Mouse (Mus musculus) heart, adult 2 months (tissue): Measurements from ENCODE around the gene Cdh6. TPM values are rescaled to one million over a fixed set of nuclear protein-coding genes. Genes with fewer than 3 reads are reported as not detected.

Source experiments
- DNase-seq, 2 experiments: peaks; one replicate each; pipeline ENCODE4 v3.0.0; 2021
- H3K27ac ChIP-seq: fragments of 200-600 bp; 2 replicates; pipeline ENCODE4 v1.8.1; 2022
- H3K27me3 ChIP-seq: fragments of 200-500 bp; 2 replicates; pipeline ENCODE4 v1.6.1; 2012; ENCODE audit warnings: mild to moderate bottlenecking, low read length, inconsistent platforms, mixed read lengths; ENCODE audit not compliant: control insufficient read depth, insufficient read depth
- H3K36me3 ChIP-seq: fragments of 200-500 bp; 2 replicates; pipeline ENCODE4 v1.6.1; 2012; ENCODE audit warnings: low read length, inconsistent platforms; ENCODE audit not compliant: control insufficient read depth, insufficient read depth
- H3K4me1 ChIP-seq: fragments of 200-500 bp; 2 replicates; pipeline ENCODE4 v1.6.1; 2011; ENCODE audit warnings: low read length; ENCODE audit not compliant: control insufficient read depth, insufficient read depth
- H3K4me3 ChIP-seq: fragments of 200-600 bp; 2 replicates; pipeline ENCODE4 v1.8.1; 2022
- H3K79me2 ChIP-seq: fragments of 200-500 bp; replicated peaks from 2 replicates; pipeline ENCODE4 v1.6.1; 2012; ENCODE audit warnings: mild to moderate bottlenecking, inconsistent platforms, low read length, moderate library complexity, mixed read lengths; ENCODE audit not compliant: control insufficient read depth, insufficient read depth
- H3K9ac ChIP-seq: fragments of 200-500 bp; 2 replicates; pipeline ENCODE4 v1.6.1; 2012; ENCODE audit warnings: low read depth, mild to moderate bottlenecking, control low read depth, inconsistent platforms, low read length, mixed read lengths
- CTCF ChIP-seq: fragments of 200-600 bp; IDR thresholded peaks from 2 replicates; pipeline ENCODE4 v1.8.1; 2022; ENCODE audit warnings: antibody characterized with exemption, mild to moderate bottlenecking, moderate library complexity
- EP300 ChIP-seq: fragments of 200-500 bp; IDR thresholded peaks from 2 replicates; pipeline ENCODE4 v1.6.1; 2011; ENCODE audit warnings: low read depth, low read length, control low read depth; ENCODE audit not compliant: insufficient read depth
- POLR2A ChIP-seq: fragments of 200-500 bp; IDR thresholded peaks from 2 replicates; pipeline ENCODE4 v1.6.1; 2011; ENCODE audit warnings: mild to moderate bottlenecking, low read depth, low read length, control low read depth; ENCODE audit not compliant: insufficient read depth
- WGBS: fragments of 180-500 bp; shearing (Covaris S2); methylation state at CpG from one replicate; pipeline ENCODE4 v1.1.7; 2018; 5-methylcytosine and 5-hydroxymethylcytosine counted together
- intact Hi-C: fragments of 180-260 bp; cut with DNase I; formaldehyde crosslinking; loops from one replicate; pipeline ENCODE4 v1.15.1; 2025
- polyA plus RNA-seq: library from polyadenylated mRNA; depleted of rRNA; stranded (reverse); fragments of >200 nt; gene quantifications from 2 replicates; pipeline ENCODE4 v1.2.3, GENCODE M21; 2012
- total RNA-seq, 2 experiments: library from RNA; stranded (reverse); gene quantifications; 2 replicates each; pipeline ENCODE4 v1.2.3; 2021

Cdh6 gene
- total and polyA plus RNA-seq, 3 experiments, result 0.16 to 0.78 (median 0.70) TPM

DNA sequence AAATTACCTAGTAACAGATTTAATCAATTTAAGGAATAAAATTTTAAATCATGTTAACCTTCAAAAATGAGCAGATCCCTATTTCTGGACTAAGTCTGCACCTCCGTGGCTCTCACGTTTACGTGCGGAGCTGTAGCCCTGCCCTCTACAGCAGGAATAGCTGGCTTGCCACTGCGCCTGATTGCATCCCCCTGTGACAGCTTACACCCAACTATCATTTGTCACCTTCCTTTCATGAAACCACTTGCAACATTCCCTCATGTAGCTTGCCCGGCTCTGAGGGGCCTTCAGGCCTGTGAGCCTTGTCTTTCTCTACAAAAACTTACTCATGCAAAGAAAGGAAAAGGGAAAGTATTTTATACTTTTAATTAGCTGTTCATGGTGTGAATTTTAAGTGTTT, 73.1 kb downstream of the Cdh6 start:
- H3K36me3 ChIP-seq, result no peaks in the 10 kb centered on the region
- no peaks in the 10 kb centered on the region for H3K4me1 ChIP-seq
- whole genome bisulfite sequencing, result 82% methylated on average over 6 of the region's 6 CpGs
- no peaks in the 10 kb centered on the region for H3K79me2 ChIP-seq
- no peaks in the 10 kb centered on the region for H3K27me3 ChIP-seq
- intact Hi-C loops, result no loop called here
- no peak overlapping the region for H3K27ac ChIP-seq
- no peak overlapping the region for H3K9ac ChIP-seq
- no peak overlapping the region for H3K4me3 ChIP-seq
- no peak for DNase-seq
- TF ChIP-seq CTCF, result no peak
- TF ChIP-seq POLR2A, result no peak
- no peak for TF ChIP-seq EP300

DNA sequence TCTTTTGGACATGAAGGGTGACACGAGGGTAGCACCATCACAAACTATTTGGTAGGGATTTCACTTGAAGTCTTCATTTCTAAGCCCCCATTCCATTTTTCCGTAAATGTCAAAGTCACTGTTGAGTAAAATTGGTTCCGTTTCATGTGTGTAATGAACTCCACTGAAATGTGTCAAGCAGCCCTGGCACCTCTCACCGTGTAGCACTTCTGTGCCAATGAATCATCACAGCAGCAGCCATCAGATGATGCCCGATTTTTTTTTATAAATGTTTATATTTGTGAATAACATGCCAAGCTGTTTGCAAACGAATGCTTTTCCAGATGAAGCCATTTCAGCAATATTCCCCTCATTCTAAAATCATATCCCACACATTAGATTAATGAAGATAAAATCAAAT, 75.6 kb downstream of the Cdh6 start:
- Histone ChIP-seq H3K4me3 (no peak overlapping the region), H3K36me3 (no peaks in the 10 kb centered on the region), H3K4me1 (no peaks in the 10 kb centered on the region), H3K79me2 (no peaks in the 10 kb centered on the region), H3K27ac (no peak overlapping the region), H3K27me3 (no peaks in the 10 kb centered on the region), H3K9ac (no peak overlapping the region)
- TF ChIP-seq CTCF, result no peak
- TF ChIP-seq EP300, result no peak
- no peak for TF ChIP-seq POLR2A
- intact Hi-C loops, result no loop called here
- DNase-seq, result no peak
- 80% methylated on average over 6 of the region's 6 CpGs for WGBS

DNA sequence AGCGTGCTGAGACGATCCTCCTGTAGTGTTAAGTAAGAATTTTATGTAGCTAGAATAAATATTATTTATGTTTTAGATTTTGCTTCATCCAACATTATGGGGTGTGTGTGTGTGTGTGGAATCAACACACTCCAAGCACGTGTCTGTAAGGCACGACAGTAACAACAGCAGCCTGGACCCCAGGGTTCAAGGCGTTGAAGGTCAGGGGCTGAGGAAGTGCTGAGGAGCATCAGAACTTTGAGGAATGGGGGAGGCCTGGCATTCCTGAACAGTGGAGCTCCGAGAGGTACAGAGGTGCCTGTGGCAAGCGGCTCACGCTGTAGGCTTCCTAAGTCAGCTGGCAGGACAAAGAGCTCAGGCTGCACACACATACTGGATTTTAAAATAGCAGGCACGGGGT, 78.1 kb downstream of the Cdh6 start:
- Histone ChIP-seq H3K27me3 (no peaks in the 10 kb centered on the region), H3K36me3 (no peaks in the 10 kb centered on the region), H3K4me1 (no peaks in the 10 kb centered on the region), H3K79me2 (no peaks in the 10 kb centered on the region), H3K4me3 (no peak overlapping the region), H3K27ac (no peak overlapping the region), H3K9ac (no peak overlapping the region)
- TF ChIP-seq CTCF, result no peak
- TF ChIP-seq EP300, result no peak
- no peak for TF ChIP-seq POLR2A
- DNase-seq, result no peak
- intact Hi-C loops, result no loop called here
- 59% methylated on average over 9 of the region's 9 CpGs for WGBS

DNA sequence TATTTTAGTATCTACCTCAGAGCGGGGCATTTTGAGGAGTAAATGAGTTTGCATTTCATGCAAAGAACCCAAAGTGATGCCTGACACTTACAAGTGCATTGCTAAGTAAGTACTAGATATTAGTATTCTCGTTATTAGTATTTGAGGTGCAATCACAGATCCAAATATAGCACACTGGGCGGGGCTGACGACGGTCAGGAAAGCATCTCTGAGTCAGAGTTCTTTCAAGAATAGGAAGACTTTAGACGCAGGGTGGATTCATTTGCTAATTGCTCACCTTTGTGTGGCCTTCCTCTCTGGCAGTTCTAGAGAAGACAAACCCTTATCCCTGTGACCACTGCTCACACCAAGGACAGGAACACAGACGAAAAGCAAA, 78.6 kb downstream of the Cdh6 start:
- WGBS, result 39% methylated on average over 7 of the region's 7 CpGs
- no peak for DNase-seq
- no peaks in the 10 kb centered on the region for H3K79me2 ChIP-seq
- H3K9ac ChIP-seq, result no peak overlapping the region
- H3K36me3 ChIP-seq, result no peaks in the 10 kb centered on the region
- no peaks in the 10 kb centered on the region for H3K4me1 ChIP-seq
- intact Hi-C loops, result no loop called here
- H3K4me3 ChIP-seq, result no peak overlapping the region
- TF ChIP-seq POLR2A (no peak), CTCF (no peak), EP300 (no peak)
- no peaks in the 10 kb centered on the region for H3K27me3 ChIP-seq
- H3K27ac ChIP-seq, result no peak overlapping the region

DNA sequence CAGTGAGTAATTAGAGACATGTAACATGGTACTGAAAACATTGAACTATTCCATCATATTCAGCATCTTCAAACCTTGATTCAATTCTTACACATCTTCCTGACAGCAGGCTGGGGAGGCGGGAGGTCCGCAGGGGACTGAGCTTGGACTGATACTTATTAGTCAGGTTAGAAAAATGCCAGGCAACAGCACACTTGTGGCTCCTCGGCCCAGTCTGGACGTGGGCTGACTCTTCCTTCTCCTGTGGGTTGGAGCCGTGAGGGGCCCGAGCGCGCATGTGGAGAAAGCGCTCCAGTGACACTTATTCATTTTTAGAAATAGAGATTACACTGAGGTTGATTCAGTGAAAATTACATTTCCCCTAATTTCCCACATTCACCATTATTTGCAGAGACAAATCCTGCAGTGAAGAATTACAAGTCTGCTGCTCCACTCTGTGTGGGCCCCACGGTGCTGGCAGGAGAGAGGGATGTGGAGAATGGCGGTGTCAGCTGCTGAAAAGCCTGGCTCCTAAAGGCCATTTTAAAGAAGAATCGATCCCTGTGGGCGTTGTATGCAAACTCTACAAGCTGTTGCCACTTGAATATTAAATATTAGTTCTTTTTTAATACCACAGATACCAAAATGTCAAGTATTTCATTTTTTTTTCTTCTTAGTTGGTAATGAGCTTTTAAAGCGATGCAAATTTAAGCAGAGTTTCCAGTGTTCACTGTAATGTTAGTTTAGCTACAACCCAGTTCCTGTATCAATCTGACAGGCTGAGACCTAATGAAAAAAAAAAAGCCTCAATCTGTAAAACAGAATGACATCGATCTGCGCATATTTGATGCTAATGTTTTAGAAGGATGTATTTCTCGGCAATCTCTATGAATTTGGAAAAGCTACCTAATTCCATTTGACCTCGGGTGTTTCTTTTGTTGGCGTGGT, 79.3 kb downstream of the Cdh6 start:
- intact Hi-C loops, result no loop called here
- 88% methylated on average over 19 of the region's 19 CpGs for WGBS
- Histone ChIP-seq H3K27ac (no peak overlapping the region), H3K79me2 (no peaks in the 10 kb centered on the region), H3K27me3 (no peaks in the 10 kb centered on the region), H3K4me3 (no peak overlapping the region), H3K4me1 (no peaks in the 10 kb centered on the region), H3K9ac (no peak overlapping the region), H3K36me3 (no peaks in the 10 kb centered on the region)
- DNase-seq, result no peak
- no peak for TF ChIP-seq CTCF
- no peak for TF ChIP-seq POLR2A
- TF ChIP-seq EP300, result no peak

DNA sequence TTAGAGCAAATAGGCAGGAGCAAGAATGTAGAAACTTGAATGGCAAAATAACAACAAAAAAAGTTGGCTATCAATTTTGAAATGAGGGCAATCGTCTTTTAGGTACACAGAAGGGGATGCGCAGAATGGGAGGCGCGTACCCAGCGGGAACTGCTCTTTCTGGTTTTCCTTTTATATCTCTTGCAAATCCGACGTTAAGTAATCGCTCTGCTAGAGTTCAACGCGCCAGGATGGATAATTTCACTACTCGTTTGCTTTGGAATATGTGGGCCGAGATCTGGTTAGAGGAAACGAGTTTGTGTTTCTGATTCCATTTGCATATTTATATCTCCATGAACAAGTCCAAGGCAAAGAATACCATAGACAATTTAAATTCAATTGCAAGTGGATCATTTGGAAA, 81.4 kb downstream of the Cdh6 start:
- H3K9ac ChIP-seq, result no peak overlapping the region
- TF ChIP-seq EP300 (no peak), POLR2A (no peak), CTCF (no peak)
- H3K4me3 ChIP-seq, result no peak overlapping the region
- no peak for DNase-seq
- 93% methylated on average over 13 of the region's 13 CpGs for WGBS
- no peaks in the 10 kb centered on the region for H3K36me3 ChIP-seq
- H3K27me3 ChIP-seq, result no peaks in the 10 kb centered on the region
- intact Hi-C loops, result no loop called here
- no peaks in the 10 kb centered on the region for H3K4me1 ChIP-seq
- H3K79me2 ChIP-seq, result no peaks in the 10 kb centered on the region
- H3K27ac ChIP-seq, result no peak overlapping the region
